Mouse (Mus musculus) liver, adult 2 months (tissue): ENCODE measurements at regions not wholly inside any gene's neighbourhood (a gene's known extent, or its start where the extent isn't known, plus 50 kb on each side); places are given as distances from the start of the nearest gene placed in this dataset.

ENCODE experiments used
- DNase-seq: peaks from one replicate; pipeline ENCODE4 v3.0.0-alpha.2; 2011; ENCODE audit warnings: low read depth, low spot score; ENCODE audit errors: extremely low read depth
- H3K27ac ChIP-seq: fragments of 200-500 bp; replicated peaks from 2 replicates; pipeline ENCODE4 v1.5.1; 2012; ENCODE audit warnings: low read depth, mild to moderate bottlenecking, control low read depth, inconsistent platforms, low read length; ENCODE audit not compliant: insufficient read depth
- H3K27me3 ChIP-seq: fragments of 200-500 bp; 2 replicates; pipeline ENCODE4 v1.6.1; 2012; ENCODE audit warnings: mild to moderate bottlenecking, moderate library complexity, low read length, inconsistent platforms; ENCODE audit not compliant: control insufficient read depth, insufficient read depth
- H3K36me3 ChIP-seq: fragments of 200-500 bp; 2 replicates; pipeline ENCODE4 v1.6.1; 2012; ENCODE audit warnings: low read length, inconsistent platforms; ENCODE audit not compliant: control insufficient read depth, insufficient read depth
- H3K4me1 ChIP-seq: fragments of 200-500 bp; 2 replicates; pipeline ENCODE4 v1.6.1; 2011; ENCODE audit warnings: low read length; ENCODE audit not compliant: control insufficient read depth, insufficient read depth
- H3K4me3 ChIP-seq: fragments of 200-500 bp; 2 replicates; pipeline ENCODE4 v1.5.1; 2011; ENCODE audit warnings: low read depth, mild to moderate bottlenecking, control low read depth, low read length, moderate library complexity; ENCODE audit not compliant: insufficient read depth
- H3K79me2 ChIP-seq: fragments of 200-500 bp; 2 replicates; pipeline ENCODE4 v1.6.1; 2012; ENCODE audit warnings: inconsistent platforms, mild to moderate bottlenecking, low read length, moderate library complexity; ENCODE audit not compliant: control insufficient read depth, insufficient read depth
- H3K9ac ChIP-seq: fragments of 200-500 bp; 2 replicates; pipeline ENCODE4 v1.6.1; 2012; ENCODE audit warnings: low read depth, mild to moderate bottlenecking, control low read depth, inconsistent platforms, low read length
- CTCF ChIP-seq: fragments of 200-500 bp; IDR thresholded peaks from 2 replicates; pipeline ENCODE4 v1.5.1; 2011; ENCODE audit warnings: low read depth, low read length, control low read depth
- POLR2A ChIP-seq: fragments of 200-500 bp; IDR thresholded peaks from 2 replicates; pipeline ENCODE4 v1.6.1; 2011; ENCODE audit warnings: low read length, control low read depth; ENCODE audit not compliant: insufficient read depth; ENCODE audit errors: extremely low read depth
- WGBS: fragments of 180-500 bp; shearing (Covaris S2); methylation state at CpG from one replicate; pipeline ENCODE4 v1.1.7; 2018; 5-methylcytosine and 5-hydroxymethylcytosine counted together

- H3K79me2 ChIP-seq, result no peaks in the 10 kb centered on the region
- no peak overlapping the region for H3K9ac ChIP-seq
- H3K27me3 ChIP-seq, result no peaks in the 10 kb centered on the region
- no peak for DNase-seq
- H3K4me3 ChIP-seq, result no peak overlapping the region
- no peaks in the 10 kb centered on the region for H3K4me1 ChIP-seq
- no peaks in the 10 kb centered on the region for H3K36me3 ChIP-seq
- TF ChIP-seq POLR2A, result no peak
- TF ChIP-seq CTCF, result no peak
- no peak overlapping the region for H3K27ac ChIP-seq
Measured at GRCm38 (mm10) chr10:37502505-37502904, 363.8 kb upstream of the Marcks start.

GRCm38 (mm10) chr10:37501043-37501442, 362.3 kb upstream of the Marcks start:
- DNase-seq, result no peak
- WGBS, result 98% methylated on average over 2 of the region's 2 CpGs

GRCm38 (mm10) chr10:37495467-37495866, 356.7 kb upstream of the Marcks start:
- H3K27ac ChIP-seq, result no peak overlapping the region
- no peak for DNase-seq
- H3K4me1 ChIP-seq, result no peaks in the 10 kb centered on the region
- no peak overlapping the region for H3K9ac ChIP-seq
- H3K36me3 ChIP-seq, result no peaks in the 10 kb centered on the region
- H3K4me3 ChIP-seq, result no peak overlapping the region
- 94% methylated on average over 1 of the region's 1 CpGs for WGBS
- H3K27me3 ChIP-seq, result no peaks in the 10 kb centered on the region
- no peaks in the 10 kb centered on the region for H3K79me2 ChIP-seq
- TF ChIP-seq CTCF (no peak), POLR2A (no peak)

More at GRCm38 (mm10) chr10:37501043-37501442, 362.3 kb upstream of the Marcks start:
- Histone ChIP-seq H3K9ac (no peak overlapping the region), H3K27ac (no peak overlapping the region), H3K36me3 (no peaks in the 10 kb centered on the region), H3K79me2 (no peaks in the 10 kb centered on the region), H3K4me3 (no peak overlapping the region), H3K4me1 (no peaks in the 10 kb centered on the region), H3K27me3 (no peaks in the 10 kb centered on the region)
- no peak for TF ChIP-seq POLR2A
- TF ChIP-seq CTCF, result no peak

GRCm38 (mm10) chr10:37494552-37495166, 355.9 kb upstream of the Marcks start:
- TF ChIP-seq CTCF (no peak), POLR2A (no peak)
- Histone ChIP-seq H3K27me3 (no peaks in the 10 kb centered on the region), H3K27ac (no peak overlapping the region), H3K9ac (no peak overlapping the region), H3K79me2 (no peaks in the 10 kb centered on the region), H3K36me3 (no peaks in the 10 kb centered on the region), H3K4me1 (no peaks in the 10 kb centered on the region), H3K4me3 (no peak overlapping the region)
- no peak for DNase-seq
- WGBS, result 68% methylated on average over 3 of the region's 3 CpGs

- H3K36me3 ChIP-seq, result no peaks in the 10 kb centered on the region
- H3K27ac ChIP-seq, result no peak overlapping the region
- H3K27me3 ChIP-seq, result no peaks in the 10 kb centered on the region
- H3K79me2 ChIP-seq, result no peaks in the 10 kb centered on the region
- no peak overlapping the region for H3K9ac ChIP-seq
- TF ChIP-seq CTCF (no peak), POLR2A (no peak)
- no peak overlapping the region for H3K4me3 ChIP-seq
- H3K4me1 ChIP-seq, result no peaks in the 10 kb centered on the region
- DNase-seq, result no peak
- 70% methylated on average over 2 of the region's 2 CpGs for WGBS
Measured at GRCm38 (mm10) chr10:37494098-37494497, 355.4 kb upstream of the Marcks start.

GRCm38 (mm10) chr10:37484311-37485023, 345.7 kb upstream of the Marcks start:
- 76% methylated on average over 6 of the region's 6 CpGs for WGBS
- TF ChIP-seq CTCF (no peak), POLR2A (no peak)
- peak; percentile 46 for DNase-seq
- no peaks in the 10 kb centered on the region for H3K36me3 ChIP-seq
- 0 out of 2 replicates have a peak overlapping the region, but pooled peaks have one; percentile 17 for H3K27ac ChIP-seq
- H3K79me2 ChIP-seq, result no peaks in the 10 kb centered on the region
- no peak overlapping the region for H3K4me3 ChIP-seq
- H3K9ac ChIP-seq, result no peak overlapping the region
- H3K4me1 ChIP-seq, result peaks cover 9% of the 10 kb centered on the region; the same call in 1 of the 2 replicates
- no peaks in the 10 kb centered on the region for H3K27me3 ChIP-seq
